Mouse (Mus musculus) embryonic facial prominence, embryonic 15.5 days (tissue): ENCODE results near the gene Trim17. TPM values are rescaled to one million over a fixed set of nuclear protein-coding genes. Genes with fewer than 3 reads are reported as not detected.

Experiments
- ATAC-seq: fragments of 200-750 bp; cut with Nextera tagmentation; 2 replicates; pipeline ENCODE4 v1.8.0; 2017; ENCODE audit warnings: low read depth, moderate TSS enrichment; ENCODE audit not compliant: insufficient number of reproducible peaks, low FRiP score, low TSS enrichment
- H3K27ac ChIP-seq: fragments of 300-500 bp; sonication (generic); replicated peaks from 2 replicates; pipeline ENCODE4 v1.5.1; 2015; ENCODE audit warnings: mild to moderate bottlenecking, inconsistent platforms
- H3K27me3 ChIP-seq: fragments of 300-500 bp; sonication (generic); 2 replicates; pipeline ENCODE4 v1.6.1; 2015; ENCODE audit warnings: inconsistent platforms
- H3K36me3 ChIP-seq: fragments of 300-500 bp; sonication (generic); 2 replicates; pipeline ENCODE4 v1.6.1; 2015; ENCODE audit warnings: mild to moderate bottlenecking, inconsistent platforms
- H3K4me1 ChIP-seq: fragments of 300-500 bp; sonication (generic); 2 replicates; pipeline ENCODE4 v1.6.1; 2015; ENCODE audit warnings: inconsistent platforms
- H3K4me2 ChIP-seq: fragments of 300-500 bp; sonication (generic); replicated peaks from 2 replicates; pipeline ENCODE4 v1.6.1; 2015; ENCODE audit warnings: mild to moderate bottlenecking, inconsistent platforms
- H3K4me3 ChIP-seq: fragments of 300-500 bp; sonication (generic); replicated peaks from 2 replicates; pipeline ENCODE4 v1.5.1; 2015; ENCODE audit warnings: mild to moderate bottlenecking, inconsistent platforms
- H3K9ac ChIP-seq: fragments of 300-500 bp; sonication (generic); 2 replicates; pipeline ENCODE4 v1.6.1; 2015; ENCODE audit warnings: inconsistent platforms
- H3K9me3 ChIP-seq: fragments of 300-500 bp; sonication (generic); replicated peaks from 2 replicates; pipeline ENCODE4 v1.6.1; 2016; ENCODE audit warnings: inconsistent platforms
- WGBS: fragments of 180-500 bp; shearing (Covaris S2); methylation state at CpG from one replicate; pipeline ENCODE4 v1.1.7; 2015; 5-methylcytosine and 5-hydroxymethylcytosine counted together
- polyA plus RNA-seq: library from polyadenylated mRNA; unstranded; fragments of >200 nt; fragmentation: Nextera tagmentation; extraction: Ambion mirVana; gene quantifications from 2 replicates; pipeline ENCODE4 v1.2.1, GENCODE M21; 2015

The Trim17 gene
- polyA plus RNA-seq, 1 experiment from 2014 or later, result 0.59 TPM

- no peak for ATAC-seq
- Histone ChIP-seq H3K27me3 (peaks cover 15% of the 10 kb centered on the region), H3K9me3 (no peaks in the 10 kb centered on the region), H3K4me2 (peak overlapping the region; percentile 84), H3K4me3 (peak overlapping the region; percentile 50), H3K36me3 (peaks cover 4% of the 10 kb centered on the region; the same call in 1 of the 2 replicates), H3K27ac (no peak overlapping the region), H3K4me1 (peaks cover 28% of the 10 kb centered on the region), H3K9ac (peak overlapping the region; percentile 29; the same call in 1 of the 2 replicates)
- 28% methylated on average over 15 of the region's 15 CpGs for WGBS
Observed at GRCm38 (mm10) chr11:58959186-58959825, 4.8 kb downstream of the Trim17 start.

GRCm38 (mm10) chr11:58959921-58960465 lies 5.5 kb downstream of the Trim17 start:
- Histone ChIP-seq H3K27ac (no peak overlapping the region; the same call in 1 of the 2 replicates), H3K4me2 (peak overlapping the region; percentile 84), H3K9me3 (no peaks in the 10 kb centered on the region), H3K9ac (peak overlapping the region; percentile 29), H3K36me3 (peaks cover 4% of the 10 kb centered on the region; the same call in 1 of the 2 replicates), H3K4me1 (peaks cover 28% of the 10 kb centered on the region), H3K27me3 (peaks cover 15% of the 10 kb centered on the region), H3K4me3 (peak overlapping the region; percentile 50)
- peak; percentile 64 for ATAC-seq
- WGBS, result 2% methylated on average over 40 of the region's 40 CpGs

GRCm38 (mm10) chr11:58961364-58962177 lies 7.1 kb downstream of the Trim17 start:
- Histone ChIP-seq H3K4me1 (peaks cover 22% of the 10 kb centered on the region), H3K27ac (no peak overlapping the region), H3K4me2 (no peak overlapping the region), H3K4me3 (no peak overlapping the region), H3K9ac (no peak overlapping the region), H3K9me3 (no peaks in the 10 kb centered on the region), H3K27me3 (peaks cover 15% of the 10 kb centered on the region), H3K36me3 (peaks cover 4% of the 10 kb centered on the region; the same call in 1 of the 2 replicates)
- ATAC-seq, result no peak
- 62% methylated on average over 50 of the region's 50 CpGs for WGBS

GRCm38 (mm10) chr11:58963543-58963942 lies 9.1 kb downstream of the Trim17 start:
- H3K9me3 ChIP-seq, result no peaks in the 10 kb centered on the region
- no peak overlapping the region for H3K4me2 ChIP-seq
- ATAC-seq, result no peak
- no peak overlapping the region for H3K9ac ChIP-seq
- H3K4me1 ChIP-seq, result peaks cover 8% of the 10 kb centered on the region; the same call in 1 of the 2 replicates
- no peak overlapping the region for H3K27ac ChIP-seq
- 36% methylated on average over 17 of the region's 17 CpGs for WGBS
- peaks cover 15% of the 10 kb centered on the region for H3K27me3 ChIP-seq
- no peaks in the 10 kb centered on the region; the same call in 1 of the 2 replicates for H3K36me3 ChIP-seq
- H3K4me3 ChIP-seq, result no peak overlapping the region

- Histone ChIP-seq H3K9me3 (no peaks in the 10 kb centered on the region), H3K9ac (no peak overlapping the region), H3K27me3 (peaks cover 15% of the 10 kb centered on the region), H3K27ac (no peak overlapping the region), H3K4me3 (no peak overlapping the region), H3K4me1 (peaks cover 7% of the 10 kb centered on the region; the same call in 1 of the 2 replicates), H3K36me3 (no peaks in the 10 kb centered on the region; the same call in 1 of the 2 replicates), H3K4me2 (no peak overlapping the region)
- 80% methylated on average over 7 of the region's 7 CpGs for WGBS
- no peak for ATAC-seq
Observed at GRCm38 (mm10) chr11:58964216-58964615, 9.7 kb downstream of the Trim17 start.

- H3K9me3 ChIP-seq, result no peaks in the 10 kb centered on the region
- peaks cover 5% of the 10 kb centered on the region; the same call in 1 of the 2 replicates for H3K36me3 ChIP-seq
- 42% methylated on average over 12 of the region's 12 CpGs for WGBS
- ATAC-seq, result no peak
- no peak overlapping the region for H3K4me2 ChIP-seq
- peaks cover 15% of the 10 kb centered on the region for H3K27me3 ChIP-seq
- no peaks in the 10 kb centered on the region for H3K4me1 ChIP-seq
- H3K4me3 ChIP-seq, result no peak overlapping the region
- no peak overlapping the region for H3K9ac ChIP-seq
- H3K27ac ChIP-seq, result no peak overlapping the region
Observed at GRCm38 (mm10) chr11:58965001-58965760, 10.7 kb downstream of the Trim17 start.

GRCm38 (mm10) chr11:58967346-58967745 lies 12.9 kb downstream of the Trim17 start:
- no peak overlapping the region for H3K4me2 ChIP-seq
- ATAC-seq, result no peak
- H3K9me3 ChIP-seq, result no peaks in the 10 kb centered on the region
- H3K4me3 ChIP-seq, result no peak overlapping the region
- 95% methylated on average over 1 of the region's 1 CpGs for WGBS
- no peaks in the 10 kb centered on the region for H3K4me1 ChIP-seq
- H3K9ac ChIP-seq, result no peak overlapping the region
- H3K27me3 ChIP-seq, result peaks cover 3% of the 10 kb centered on the region
- no peak overlapping the region for H3K27ac ChIP-seq
- peaks cover 9% of the 10 kb centered on the region; the same call in 1 of the 2 replicates for H3K36me3 ChIP-seq

- Histone ChIP-seq H3K27ac (no peak overlapping the region), H3K9ac (no peak overlapping the region), H3K27me3 (peaks cover 2% of the 10 kb centered on the region; the same call in 1 of the 2 replicates), H3K4me2 (no peak overlapping the region), H3K36me3 (peaks cover 9% of the 10 kb centered on the region; the same call in 1 of the 2 replicates), H3K9me3 (no peaks in the 10 kb centered on the region), H3K4me3 (no peak overlapping the region), H3K4me1 (no peaks in the 10 kb centered on the region)
- 78% methylated on average over 7 of the region's 7 CpGs for WGBS
- no peak for ATAC-seq
Observed at GRCm38 (mm10) chr11:58968551-58968950, 14.1 kb downstream of the Trim17 start.

- ATAC-seq, result no peak
- Histone ChIP-seq H3K36me3 (peaks cover 9% of the 10 kb centered on the region; the same call in 1 of the 2 replicates), H3K27ac (no peak overlapping the region), H3K4me1 (no peaks in the 10 kb centered on the region), H3K4me2 (no peak overlapping the region), H3K4me3 (no peak overlapping the region), H3K9me3 (no peaks in the 10 kb centered on the region), H3K9ac (no peak overlapping the region), H3K27me3 (no peaks in the 10 kb centered on the region)
- 82% methylated on average over 8 of the region's 8 CpGs for WGBS
Observed at GRCm38 (mm10) chr11:58969027-58969426, 14.5 kb downstream of the Trim17 start.

- Histone ChIP-seq H3K9ac (no peak overlapping the region), H3K4me1 (no peaks in the 10 kb centered on the region), H3K27me3 (no peaks in the 10 kb centered on the region), H3K36me3 (peaks cover 9% of the 10 kb centered on the region; the same call in 1 of the 2 replicates), H3K9me3 (no peaks in the 10 kb centered on the region), H3K4me3 (no peak overlapping the region), H3K27ac (no peak overlapping the region), H3K4me2 (no peak overlapping the region)
- 81% methylated on average over 6 of the region's 6 CpGs for WGBS
- ATAC-seq, result no peak
Observed at GRCm38 (mm10) chr11:58969659-58970058, 15.2 kb downstream of the Trim17 start.
